In genomic region chr6:129181683-129182082, GRCm38 (mm10) we compare ENCODE assay signal across 8 mouse cellular contexts. TPM values are rescaled to one million over a fixed set of nuclear protein-coding genes. Genes with fewer than 3 reads are reported as not detected.
DNase-seq lines count a peak whose midpoint lies in the region; ATAC-seq and TF ChIP-seq lines count a peak whose summit lies in the region.

No protein-coding gene starts in this region.

- no peak for DNase-seq in forebrain, embryonic 11.5 days (ENCODE audit: low spot score)
- peak; percentile 20 for DNase-seq in T-cell, adult 2 months (ENCODE audit: low spot score)
- peak; percentile 15 for DNase-seq in heart, postnatal 4 days
- no peak for DNase-seq in liver, embryonic 14.5 days (ENCODE audit: low read depth in 3 of 3, low spot score in 3 of 3)
- DNase-seq in skeletal muscle tissue, adult 2 months (ENCODE audit: low read depth, low spot score): peak; percentile 87
- no peak for DNase-seq in B cell, adult 2 months
- no peak for DNase-seq in adrenal gland, postnatal 4 days (ENCODE audit: low spot score in 2 of 2)

- H3K4me3 ChIP-seq in forebrain, embryonic 16.5 days (replicated peaks; ENCODE audit: low read length): 0 out of 2 replicates have a peak overlapping the region, but pooled peaks have one; percentile 4
- H3K4me3 ChIP-seq in forebrain, embryonic 11.5 days (ENCODE audit: low read depth, low read length): no peak overlapping the region
- peak overlapping the region; percentile 47 to 52 for H3K4me3 ChIP-seq in liver, embryonic 14.5 days (ENCODE audit: insufficient read depth in 1 of 2, low read depth in 2 of 2, low read length in 2 of 2)

- H3K9ac ChIP-seq in forebrain, embryonic 16.5 days (replicated peaks; ENCODE audit: low read depth, low read length): no peak overlapping the region
- H3K9ac ChIP-seq in forebrain, embryonic 11.5 days (ENCODE audit: low read length): no peak overlapping the region
- H3K9ac ChIP-seq in liver, embryonic 14.5 days (replicated peaks): peak overlapping the region; percentile 56

- TF ChIP-seq EP300 in liver, embryonic 14.5 days (IDR thresholded peaks at IDR 0.05; ENCODE audit: low read depth): no peak

- H3K4me2 ChIP-seq in forebrain, embryonic 16.5 days (ENCODE audit: low read length): no peak overlapping the region; the same call in 1 of the 2 replicates
- no peak overlapping the region for H3K4me2 ChIP-seq in forebrain, embryonic 11.5 days (ENCODE audit: low read depth, low read length, severe bottlenecking)
- H3K4me2 ChIP-seq in liver, embryonic 14.5 days (ENCODE audit: low read depth): peak overlapping the region; percentile 63

- 0 out of 2 replicates have a peak, but pooled peaks cover 4% of the 10 kb centered on the region for H3K4me1 ChIP-seq in forebrain, embryonic 16.5 days (replicated peaks; ENCODE audit: control insufficient read depth, insufficient read depth, low read length)
- no peaks in the 10 kb centered on the region for H3K4me1 ChIP-seq in forebrain, embryonic 11.5 days (replicated peaks; ENCODE audit: control insufficient read depth, insufficient read depth, low read length)
- H3K4me1 ChIP-seq in liver, embryonic 14.5 days (replicated peaks; ENCODE audit: control insufficient read depth in 2 of 2, insufficient read depth in 2 of 2, low read length in 1 of 2): peaks cover 0 to 2% of the 10 kb centered on the region in 2 experiments; a peak in 1 of 4 replicates

- no peak for ATAC-seq in forebrain, embryonic 16.5 days
- no peak for ATAC-seq in forebrain, embryonic 11.5 days (replicated peaks; ENCODE audit: low FRiP score)
- ATAC-seq in liver, embryonic 14.5 days (ENCODE audit: insufficient read depth): no peak

- no peaks in the 10 kb centered on the region for H3K9me3 ChIP-seq in forebrain, embryonic 16.5 days (ENCODE audit: control insufficient read depth, low read length)
- no peaks in the 10 kb centered on the region for H3K9me3 ChIP-seq in forebrain, embryonic 11.5 days (ENCODE audit: control insufficient read depth, low read length)
- H3K9me3 ChIP-seq in liver, embryonic 14.5 days (ENCODE audit: control insufficient read depth, low read length): no peaks in the 10 kb centered on the region

- no peak overlapping the region for H3K27ac ChIP-seq in forebrain, embryonic 16.5 days (ENCODE audit: low read length)
- H3K27ac ChIP-seq in forebrain, embryonic 11.5 days (ENCODE audit: low read depth, low read length): no peak overlapping the region
- no peak overlapping the region for H3K27ac ChIP-seq in liver, embryonic 14.5 days

- TF ChIP-seq CTCF in liver, embryonic 14.5 days (IDR thresholded peaks at IDR 0.05; ENCODE audit: low read depth): no peak

- H3K36me3 ChIP-seq in forebrain, embryonic 16.5 days (ENCODE audit: control insufficient read depth, insufficient read depth): no peaks in the 10 kb centered on the region
- H3K36me3 ChIP-seq in forebrain, embryonic 11.5 days (ENCODE audit: control insufficient read depth, insufficient read depth, low read length): no peaks in the 10 kb centered on the region
- H3K36me3 ChIP-seq in liver, embryonic 14.5 days (replicated peaks; ENCODE audit: control insufficient read depth, insufficient read depth, low read depth): peaks cover 8% of the 10 kb centered on the region

- no peaks in the 10 kb centered on the region for H3K27me3 ChIP-seq in forebrain, embryonic 16.5 days (replicated peaks; ENCODE audit: control insufficient read depth, insufficient read depth, low read length)
- H3K27me3 ChIP-seq in forebrain, embryonic 11.5 days (ENCODE audit: control insufficient read depth, insufficient read depth, low read length): no peaks in the 10 kb centered on the region
- no peaks in the 10 kb centered on the region for H3K27me3 ChIP-seq in liver, embryonic 14.5 days (ENCODE audit: control insufficient read depth, insufficient read depth, low read length)

RNA-seq across cellular contexts. Expression of gene Clec2d, which starts 1.3 kb away (rescaled TPM):
- 0.18 and 0.40 TPM in 2 replicates for polyA plus RNA-seq in forebrain, embryonic 16.5 days (2015; fragmentation: Nextera tagmentation; extraction: Ambion mirVana)
- not detected in 2 replicates for polyA plus RNA-seq in forebrain, embryonic 11.5 days (2014; fragmentation: Nextera tagmentation; extraction: Ambion mirVana)
- 10 to 100 TPM; 14.5 to 19.7 TPM for total RNA-seq in heart, postnatal 4 days (2021)
- polyA plus RNA-seq in liver, embryonic 14.5 days (2012; rRNA removed): 2.1 and 6.6 TPM in 2 replicates
- polyA plus RNA-seq in liver, embryonic 14.5 days (2014; fragmentation: Nextera tagmentation; extraction: Ambion mirVana): 0.19 and 0.22 TPM in 2 replicates
- total RNA-seq in adrenal gland, postnatal 4 days (2021): 10 to 100 TPM; 34.7 to 49.1 TPM

Comparison
In these comparisons a context has a peak if more than half of its experiments do, and no peak if none do; other contexts are left out.
1. DNase-seq: peak in T-cell, adult 2 months (single experiment), heart, postnatal 4 days (single experiment) and skeletal muscle tissue, adult 2 months (single experiment); none in forebrain, embryonic 11.5 days (single experiment), liver, embryonic 14.5 days (0 of 3), B cell, adult 2 months (0 of 2) and adrenal gland, postnatal 4 days (0 of 2).